Mouse (Mus musculus) myocyte (in vitro differentiated cells): ENCODE data around the gene Arpc5l. TPM values are rescaled to one million over a fixed set of nuclear protein-coding genes. Genes with fewer than 3 reads are reported as not detected.

Experiments used
- H3K27me3 ChIP-seq: one replicate; pipeline ENCODE4 v1.6.1; 2011; ENCODE audit not compliant: control insufficient read depth, insufficient read depth, insufficient read length
- H3K36me3 ChIP-seq: one replicate; pipeline ENCODE4 v1.6.1; 2011; ENCODE audit not compliant: control insufficient read depth, insufficient read depth
- H3K4me2 ChIP-seq: one replicate; pipeline ENCODE4 v1.6.1; 2011; ENCODE audit warnings: low read depth, control low read depth
- H3K4me3 ChIP-seq: one replicate; pipeline ENCODE4 v1.5.1; 2011; ENCODE audit warnings: mild to moderate bottlenecking, control low read depth, moderate library complexity
- H3K79me2 ChIP-seq: one replicate; pipeline ENCODE4 v1.6.1; 2011; ENCODE audit not compliant: control insufficient read depth, insufficient read depth
- H3ac ChIP-seq: one replicate; pipeline ENCODE4 v1.6.1; 2011; ENCODE audit not compliant: control insufficient read depth, insufficient read length
- CEBPB ChIP-seq: IDR thresholded peaks from 2 replicates; pipeline ENCODE4 v1.6.1; 2011; ENCODE audit warnings: mild to moderate bottlenecking, moderate library complexity; ENCODE audit not compliant: poor library complexity, insufficient read depth, severe bottlenecking
- E2F4 ChIP-seq: IDR thresholded peaks from one replicate; pipeline ENCODE4 v1.6.1; 2011; ENCODE audit warnings: mild to moderate bottlenecking, control low read depth, moderate library complexity; ENCODE audit not compliant: insufficient read depth
- MAX ChIP-seq: IDR thresholded peaks from one replicate; pipeline ENCODE4 v1.6.1; 2011; ENCODE audit warnings: low read depth, mild to moderate bottlenecking, control low read depth
- MYOD1 ChIP-seq, 3 experiments: IDR thresholded peaks; one replicate each; pipeline ENCODE4 v1.6.1; 2011; ENCODE audit warnings: control low read depth in 2 of 3, low read depth in 2 of 3, mild to moderate bottlenecking in 2 of 3, moderate library complexity in 1 of 3; ENCODE audit not compliant: insufficient read length in 2 of 3, control insufficient read depth in 1 of 3
- MYOG ChIP-seq, 3 experiments: IDR thresholded peaks; one replicate each; pipeline ENCODE4 v1.6.1; 2011; ENCODE audit warnings: control low read depth in 2 of 3, low read depth in 2 of 3, mild to moderate bottlenecking in 2 of 3; ENCODE audit not compliant: insufficient read length in 2 of 3, control insufficient read depth in 1 of 3, insufficient read depth in 1 of 3
- POLR2A ChIP-seq: IDR thresholded peaks from one replicate; pipeline ENCODE4 v1.6.1; 2011; ENCODE audit warnings: low read depth, mild to moderate bottlenecking, control low read depth, moderate library complexity; ENCODE audit not compliant: insufficient read length
- POLR2AphosphoS2 ChIP-seq: IDR thresholded peaks from one replicate; pipeline ENCODE4 v1.6.1; 2011; ENCODE audit warnings: low read depth, control low read depth; ENCODE audit not compliant: insufficient read length
- REST ChIP-seq: IDR thresholded peaks from one replicate; pipeline ENCODE4 v1.6.1; 2011; ENCODE audit warnings: mild to moderate bottlenecking, control low read depth, moderate library complexity; ENCODE audit not compliant: insufficient read depth, insufficient read length
- SRF ChIP-seq: IDR thresholded peaks from one replicate; pipeline ENCODE4 v1.6.1; 2011; ENCODE audit warnings: low read depth; ENCODE audit not compliant: control insufficient read depth, insufficient read length
- TCF12 ChIP-seq: IDR thresholded peaks from one replicate; pipeline ENCODE4 v1.6.1; 2011; ENCODE audit warnings: mild to moderate bottlenecking, control low read depth; ENCODE audit not compliant: poor library complexity, insufficient read depth, severe bottlenecking
- TCF3 ChIP-seq: IDR thresholded peaks from one replicate; pipeline ENCODE4 v1.6.1; 2011; ENCODE audit warnings: low read depth, control low read depth; ENCODE audit not compliant: insufficient read length
- USF1 ChIP-seq: IDR thresholded peaks from one replicate; pipeline ENCODE4 v1.6.1; 2011; ENCODE audit warnings: low read depth, mild to moderate bottlenecking, control low read depth, moderate library complexity
- polyA plus RNA-seq: library from polyadenylated mRNA; unstranded; fragments of >200 nt; fragmentation: generic; extraction: Trizol; gene quantifications from one replicate; pipeline ENCODE4 v1.2.1, GENCODE M21; 2012; ENCODE audit warnings: missing spikeins

The Arpc5l gene
- polyA plus RNA-seq = 144 TPM

GRCm38 (mm10) chr2:39004880-39005435, at the start of gene Arpc5l:
TSS of gene Arpc5l (plus strand) at chr2:39005348.
- H3K36me3 ChIP-seq = peaks cover 36% of the 10 kb centered on the region
- no peaks in the 10 kb centered on the region for H3K27me3 ChIP-seq
- H3ac ChIP-seq = peak within 1 kb of the TSS; percentile 75
- peak within 1 kb of the TSS; percentile 89 for H3K4me2 ChIP-seq
- no peak for TF ChIP-seq E2F4
- TF ChIP-seq MAX = peak; percentile 2
- TF ChIP-seq CEBPB = no peak
- peak in 1 of 3 experiments; percentile 10 for TF ChIP-seq MYOG (IDR thresholded peaks at IDR 0.05; ENCODE audit: control insufficient read depth in 1 of 3, insufficient read depth in 1 of 3, insufficient read length in 2 of 3, low read depth in 2 of 3)
- TF ChIP-seq SRF = no peak
- peak; percentile 91 for TF ChIP-seq POLR2A
- peak; percentile 87 for TF ChIP-seq POLR2AphosphoS2
- H3K79me2 ChIP-seq = peaks cover 71% of the 10 kb centered on the region
- H3K4me3 ChIP-seq = peak within 1 kb of the TSS; percentile 85

DNA sequence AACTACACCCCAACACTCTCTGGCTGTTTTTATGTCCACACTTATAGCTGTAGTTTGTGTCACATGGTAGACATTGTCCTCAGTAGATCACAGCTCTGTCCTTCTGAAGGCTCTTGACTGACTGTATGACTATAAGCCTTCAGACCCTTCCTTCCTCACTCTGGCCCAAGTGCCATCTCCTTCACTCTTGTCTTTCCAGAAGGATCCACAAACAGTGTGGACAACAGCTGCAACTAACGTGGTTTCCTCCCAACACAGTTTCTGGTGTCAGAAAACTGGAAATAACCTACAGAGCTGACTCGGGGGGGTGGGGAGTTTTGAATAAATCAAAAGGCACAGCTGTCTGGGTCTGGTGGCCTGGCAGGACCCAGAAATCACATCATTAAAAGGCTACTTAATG, 49.1 kb upstream of the Arpc5l start:
- Histone ChIP-seq H3K36me3 (no peaks in the 10 kb centered on the region), H3K4me3 (no peak overlapping the region), H3K4me2 (peak overlapping the region; percentile 62), H3ac (no peak overlapping the region), H3K27me3 (no peaks in the 10 kb centered on the region), H3K79me2 (no peaks in the 10 kb centered on the region)
- TF ChIP-seq TCF12 (peak; percentile 54), REST (no peak), MYOD1 (IDR thresholded peaks at IDR 0.05; ENCODE audit: control insufficient read depth in 1 of 3, insufficient read length in 2 of 3, low read depth in 2 of 3) (peak; percentile 37 to 72 (median 72)), MYOG (IDR thresholded peaks at IDR 0.05; ENCODE audit: control insufficient read depth in 1 of 3, insufficient read depth in 1 of 3, insufficient read length in 2 of 3, low read depth in 2 of 3) (peak in 2 of 3 experiments; percentile 42 to 45), POLR2A (no peak)

- H3K27me3 ChIP-seq = no peaks in the 10 kb centered on the region
- no peaks in the 10 kb centered on the region for H3K79me2 ChIP-seq
- H3K4me3 ChIP-seq = no peak overlapping the region
- no peaks in the 10 kb centered on the region for H3K36me3 ChIP-seq
- H3ac ChIP-seq = no peak overlapping the region
- H3K4me2 ChIP-seq = no peak overlapping the region
- TF ChIP-seq CEBPB (no peak), MYOD1 (IDR thresholded peaks at IDR 0.05; ENCODE audit: control insufficient read depth in 1 of 3, insufficient read length in 2 of 3, low read depth in 2 of 3) (no peak), USF1 (no peak), MAX (no peak), POLR2AphosphoS2 (no peak), REST (no peak), MYOG (IDR thresholded peaks at IDR 0.05; ENCODE audit: control insufficient read depth in 1 of 3, insufficient read depth in 1 of 3, insufficient read length in 2 of 3, low read depth in 2 of 3) (peak in 1 of 3 experiments; percentile 15), POLR2A (no peak), TCF3 (no peak)
These were observed 47.4 kb upstream of the Arpc5l start for GRCm38 (mm10) chr2:38957671-38958223.

DNA sequence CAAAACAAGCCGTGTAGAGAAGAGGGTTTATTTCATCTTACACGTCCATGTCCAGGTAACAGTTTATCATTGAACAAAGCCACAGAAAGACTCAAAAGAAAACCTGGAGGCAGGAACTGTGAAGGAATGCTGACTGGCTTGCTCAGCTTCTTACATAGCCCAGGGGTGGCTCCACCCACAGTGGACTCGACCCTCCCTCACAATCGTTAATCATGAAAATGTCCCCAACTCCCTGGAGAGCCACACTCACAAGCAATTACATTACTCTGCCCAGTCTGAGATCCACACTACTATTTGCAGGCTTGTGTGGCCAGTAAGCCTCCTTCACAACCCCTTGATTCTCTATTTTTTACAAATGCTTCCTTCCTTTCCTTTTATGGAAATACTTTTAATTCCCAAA, 41.0 kb upstream of the Arpc5l start:
- no peak overlapping the region for H3K4me2 ChIP-seq
- H3K4me3 ChIP-seq = no peak overlapping the region
- H3ac ChIP-seq = no peak overlapping the region
- no peaks in the 10 kb centered on the region for H3K79me2 ChIP-seq
- TF ChIP-seq CEBPB = no peak
- TF ChIP-seq TCF12 = no peak
- TF ChIP-seq USF1 = no peak
- no peak for TF ChIP-seq SRF
- TF ChIP-seq MYOD1 (IDR thresholded peaks at IDR 0.05; ENCODE audit: control insufficient read depth in 1 of 3, insufficient read length in 2 of 3, low read depth in 2 of 3) = no peak
- no peak for TF ChIP-seq TCF3
- TF ChIP-seq MYOG (IDR thresholded peaks at IDR 0.05; ENCODE audit: control insufficient read depth in 1 of 3, insufficient read depth in 1 of 3, insufficient read length in 2 of 3, low read depth in 2 of 3) = no peak
- TF ChIP-seq MAX = no peak
- no peak for TF ChIP-seq E2F4
- no peak for TF ChIP-seq POLR2A
- no peaks in the 10 kb centered on the region for H3K27me3 ChIP-seq
- no peaks in the 10 kb centered on the region for H3K36me3 ChIP-seq

DNA sequence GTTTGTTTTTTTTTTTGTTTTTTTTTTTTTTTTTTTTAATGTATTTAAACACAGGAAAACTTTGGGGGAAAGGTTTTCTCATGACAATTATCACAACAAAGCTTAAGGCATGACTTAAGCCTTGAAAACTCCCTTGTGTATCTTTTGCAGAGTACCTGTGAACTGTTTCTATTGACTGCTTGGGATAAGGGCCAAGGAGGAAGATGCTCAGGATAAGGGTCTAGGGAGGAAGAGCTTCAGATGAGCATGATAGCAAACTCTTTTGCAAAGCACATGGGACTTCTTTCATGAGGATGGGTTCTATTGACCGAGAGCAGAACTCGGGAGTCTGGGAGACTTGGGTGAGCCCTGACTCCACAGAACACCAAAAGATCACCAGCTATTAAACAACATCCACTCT, 35.5 kb upstream of the Arpc5l start:
- TF ChIP-seq E2F4 (no peak), SRF (no peak)
- Histone ChIP-seq H3K27me3 (no peaks in the 10 kb centered on the region), H3K4me3 (no peak overlapping the region), H3ac (no peak overlapping the region), H3K79me2 (no peaks in the 10 kb centered on the region), H3K36me3 (no peaks in the 10 kb centered on the region), H3K4me2 (no peak overlapping the region)
